Mouse (Mus musculus) cerebellum, adult 2 months (tissue): ENCODE measurements at regions not wholly inside any gene's neighbourhood (a gene's known extent, or its start where the extent isn't known, plus 50 kb on each side); places are given as distances from the start of the nearest gene placed in this dataset.

Experiments used
- CTCF ChIP-seq: fragments of 200-500 bp; IDR thresholded peaks from 2 replicates; pipeline ENCODE4 v1.5.1; 2011; ENCODE audit warnings: low read depth, mild to moderate bottlenecking, control low read depth, low read length, moderate library complexity, borderline replicate concordance; ENCODE audit not compliant: insufficient read depth
- POLR2A ChIP-seq: fragments of 200-500 bp; IDR thresholded peaks from 2 replicates; pipeline ENCODE4 v1.6.1; 2011; ENCODE audit warnings: low read length, control low read depth, borderline replicate concordance; ENCODE audit not compliant: insufficient read depth

DNA sequence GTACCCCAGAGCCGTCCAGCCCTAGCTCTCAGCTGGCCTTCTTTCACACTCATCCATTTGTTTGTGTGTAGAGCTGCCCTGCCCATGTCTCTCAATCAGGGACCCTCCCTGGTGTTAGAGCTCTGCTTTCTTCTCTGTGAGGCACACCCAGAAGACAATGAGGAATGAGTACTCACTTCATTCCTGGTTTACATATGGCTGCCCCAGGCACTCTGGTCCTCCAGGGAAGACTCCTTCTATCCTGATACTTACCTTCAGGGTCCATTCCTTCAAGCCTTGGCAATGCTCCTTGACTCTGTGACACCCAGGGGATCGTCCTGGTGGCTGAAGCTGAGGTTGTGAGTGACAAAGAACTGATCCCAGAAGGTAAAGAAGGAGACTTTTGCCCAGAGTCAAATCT lies 122.0 kb upstream of the 1700016C15Rik start:
- TF ChIP-seq CTCF = no peak
- TF ChIP-seq POLR2A = no peak
